In the genomic region with DNA sequence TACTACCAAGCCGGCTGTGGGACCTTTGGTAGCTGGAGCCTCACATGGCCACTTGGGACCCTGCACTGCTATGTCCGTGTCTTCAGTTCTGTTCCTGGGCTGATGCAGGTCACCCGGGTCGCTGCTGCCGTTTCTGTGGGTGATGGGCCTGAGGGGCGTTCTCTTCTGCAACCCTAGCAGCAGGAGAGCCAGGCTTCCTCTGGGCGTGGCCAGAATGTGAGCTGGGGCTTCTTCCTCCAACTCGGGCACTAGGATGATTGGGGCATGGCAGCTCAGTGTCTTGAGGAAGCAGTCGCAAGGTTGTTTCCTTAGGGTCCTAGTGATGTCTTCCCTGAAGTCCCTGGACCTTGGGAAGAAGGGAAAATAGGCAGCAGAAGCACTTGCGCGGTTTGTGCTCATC, we compare ENCODE assay signal across 25 mouse cellular contexts.
"Had no signal": no experiment of that assay in that cellular context is flagged by ENCODE, and none has a peak within 500 bp of the region (broad histone marks: within the 10 kb centered on the region; RNA-seq: fewer than 3 reads in every experiment).

No protein-coding gene starts in this region.

- H3K9me3 ChIP-seq: heart, embryonic 10.5 days; heart, embryonic 12.5 days; hindbrain, embryonic 10.5 days; hindbrain, embryonic 12.5 days; intestine, embryonic 15.5 days; limb, embryonic 10.5 days; limb, embryonic 12.5 days; liver, embryonic 13.5 days had no signal

- H3K27me3 ChIP-seq: heart, embryonic 12.5 days; hindbrain, embryonic 12.5 days; intestine, embryonic 15.5 days; limb, embryonic 12.5 days; liver, embryonic 13.5 days had no signal

- DNase-seq: gastrocnemius, adult 2 months; gastrocnemius, postnatal 10 days; gastrocnemius, postnatal 25 days; heart, adult 18-20 months; heart, postnatal 10 days; heart, postnatal 4 days; kidney, adult 18-20 months; kidney, adult 8-10 months; kidney, postnatal 10 days; kidney, postnatal 25 days; kidney, postnatal 4 days; liver; liver, embryonic 13.5 days had no signal

- H3K4me3 ChIP-seq: gastrocnemius, adult 2 months; heart, embryonic 10.5 days; heart, embryonic 12.5 days; hindbrain, embryonic 10.5 days; hindbrain, embryonic 12.5 days; intestine, embryonic 15.5 days; layer of hippocampus, adult 2 months; left cerebral cortex, adult 2 months; limb, embryonic 10.5 days; limb, embryonic 12.5 days; liver, embryonic 13.5 days had no signal

- ATAC-seq: hindbrain, embryonic 16.5 days; inflammation-experienced regulatory T-cells, adult 6 months; intestine, embryonic 15.5 days; intestine, postnatal 0 days had no signal
